Mouse (Mus musculus): ENCODE data around the gene Ramp2. TPM values are rescaled to one million over a fixed set of nuclear protein-coding genes. Genes with fewer than 3 reads are reported as not detected.

The Ramp2 gene
- total RNA-seq, 2 experiments from 2014 or later = 34.8 to 37.0 TPM

- TF ChIP-seq CTCF (IDR thresholded peaks at IDR 0.05) = peak; percentile 36
- peak; percentile 93 for DNase-seq
- Histone ChIP-seq H3K27ac (peak within 1 kb of the TSS; percentile 94), H3K4me3 (peak within 1 kb of the TSS; percentile 94)
- intact Hi-C loops (cut with DNase I) = no loop called here
Measured at GRCm38 (mm10) chr11:101226065-101226701, 19.6 kb upstream of the Ramp2 start, which contains the start of gene Ezh1. Gene Ezh1 (minus strand): TSS chr11:101226463.

GRCm38 (mm10) chr11:101229361-101229900 is 16.4 kb upstream of the Ramp2 start:
- Histone ChIP-seq H3K4me3 (peak overlapping the region; percentile 67), H3K27ac (peak overlapping the region; percentile 90)
- DNase-seq = peak; percentile 66
- intact Hi-C loops (cut with DNase I) = no loop called here
- TF ChIP-seq CTCF (IDR thresholded peaks at IDR 0.05) = no peak

DNA sequence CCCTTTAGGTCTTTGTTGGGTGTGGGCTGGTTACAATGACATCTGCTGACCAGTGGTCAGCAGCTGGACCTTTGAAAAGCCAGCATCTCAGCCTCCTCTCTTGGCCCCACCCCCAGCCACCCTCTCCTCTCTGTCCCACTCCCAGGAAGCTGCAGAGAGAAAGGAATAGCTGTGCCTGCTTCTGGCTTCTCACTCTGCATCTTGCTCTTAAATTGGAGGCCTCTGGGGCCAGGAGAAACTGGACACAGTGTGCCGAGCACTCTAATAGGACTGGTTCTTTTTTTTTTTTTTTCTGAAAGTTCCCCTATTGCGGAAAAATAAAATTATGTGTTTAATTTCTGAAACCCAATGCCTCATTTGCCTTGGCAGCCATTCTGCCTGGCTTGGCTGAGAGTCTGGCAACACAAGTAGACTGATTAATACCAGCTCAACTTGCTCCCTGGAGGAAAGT is 15.7 kb upstream of the Ramp2 start:
- Histone ChIP-seq H3K27ac (peak overlapping the region; percentile 90), H3K4me3 (peak overlapping the region; percentile 67)
- TF ChIP-seq CTCF (IDR thresholded peaks at IDR 0.05) = no peak
- intact Hi-C loops (cut with DNase I) = no loop called here
- DNase-seq = peak; percentile 84

- DNase-seq = no peak
- H3K4me3 ChIP-seq = peak overlapping the region; percentile 67
- peak overlapping the region; percentile 90 for H3K27ac ChIP-seq
- no peak for TF ChIP-seq CTCF (IDR thresholded peaks at IDR 0.05)
- intact Hi-C loops (cut with DNase I) = no loop called here
Measured at GRCm38 (mm10) chr11:101230526-101230925, 15.3 kb upstream of the Ramp2 start.

DNA sequence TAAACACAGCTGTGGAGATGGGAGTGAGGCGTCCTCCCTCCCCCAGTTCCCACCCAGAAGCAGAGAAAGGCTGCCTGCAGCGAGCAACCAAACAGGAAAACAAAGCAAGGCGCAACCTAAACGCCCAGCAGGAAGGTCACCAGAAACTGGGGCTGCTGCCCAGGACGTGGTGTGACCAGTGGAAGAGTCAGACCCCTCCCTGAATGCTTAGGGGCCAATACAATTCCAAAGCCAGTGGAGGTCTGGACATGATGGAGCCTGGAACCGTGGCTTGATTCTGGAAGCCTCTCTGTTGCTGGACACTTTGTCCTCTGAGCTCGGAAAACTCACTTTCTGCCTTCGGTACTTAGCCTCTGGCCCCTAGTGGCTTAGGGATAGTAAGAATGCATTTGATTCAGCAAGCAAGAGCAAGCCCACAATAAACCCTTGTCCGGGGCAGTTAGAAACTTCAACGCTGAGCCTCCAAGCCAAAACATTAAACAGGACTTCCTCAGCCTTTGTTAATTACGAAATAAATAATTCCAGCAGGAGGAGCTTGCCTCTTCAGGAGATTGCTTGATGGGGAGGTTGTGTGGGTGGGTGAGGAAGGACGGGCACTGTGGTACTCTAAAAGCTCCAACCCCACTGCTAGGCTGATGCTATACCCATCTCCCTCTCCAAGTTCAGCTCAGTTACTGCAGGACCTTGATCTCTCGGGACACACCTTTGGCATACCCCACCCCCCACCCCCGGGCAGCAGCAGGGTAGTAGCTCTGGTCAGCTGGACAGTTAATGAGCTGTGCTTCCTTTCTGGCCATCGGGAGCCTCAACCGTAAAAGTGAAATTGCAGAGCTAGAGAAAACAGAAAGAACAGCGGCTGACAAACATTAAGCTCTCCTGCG is 14.6 kb upstream of the Ramp2 start:
- peak; percentile 86 for DNase-seq
- intact Hi-C loops (cut with DNase I) = loop anchor here (1.0 kb wide), 1 partner anchor 15 kb away; the partner anchor contains the start of gene Ramp2

DNA sequence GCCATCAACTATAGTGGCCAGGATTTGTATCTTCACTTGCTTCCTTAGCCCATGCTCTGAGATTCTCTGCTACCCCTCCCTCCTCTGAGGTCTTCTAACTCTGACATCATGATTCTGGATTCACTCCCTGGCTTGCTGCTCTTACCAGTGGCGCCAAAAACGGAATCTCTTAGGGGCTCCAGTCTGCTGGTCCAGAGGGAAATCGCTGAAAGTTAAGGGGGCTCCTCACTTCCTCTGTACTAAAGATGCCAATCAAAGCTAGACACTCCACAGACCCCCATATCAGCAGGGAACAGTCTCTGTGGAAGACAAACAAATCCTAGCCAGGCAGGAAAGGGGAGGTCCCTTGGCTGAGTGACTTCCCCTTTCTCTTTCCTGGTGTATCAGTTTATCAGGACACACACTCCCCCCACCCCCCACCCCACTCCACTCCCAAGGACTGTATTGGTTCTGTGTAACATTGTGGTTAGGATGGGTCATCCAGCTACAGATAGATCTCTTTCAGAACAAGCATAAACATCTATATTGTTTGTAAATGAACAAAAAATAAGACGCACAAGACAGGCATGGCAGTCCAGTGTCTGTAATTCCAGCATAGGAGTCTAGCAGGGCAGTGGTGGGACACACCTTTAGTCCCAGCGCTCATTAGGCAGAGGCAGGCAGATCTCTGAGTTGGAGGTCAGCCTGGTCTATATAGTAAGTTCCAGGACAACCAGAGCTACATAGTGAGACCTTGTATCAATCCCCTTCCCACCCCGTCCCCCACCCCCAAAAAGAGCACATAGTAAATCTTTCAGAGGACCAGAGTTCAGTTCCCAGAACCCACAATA is 13.6 kb upstream of the Ramp2 start:
- TF ChIP-seq CTCF (IDR thresholded peaks at IDR 0.05) = no peak
- Histone ChIP-seq H3K4me3 (peak overlapping the region; percentile 67), H3K27ac (peak overlapping the region; percentile 90)
- intact Hi-C loops (cut with DNase I) = no loop called here
- peak; percentile 36 for DNase-seq

More for the DNA sequence above, 14.6 kb upstream of the Ramp2 start:
- no peak for TF ChIP-seq CTCF (IDR thresholded peaks at IDR 0.05)
- Histone ChIP-seq H3K4me3 (peak overlapping the region; percentile 67), H3K27ac (peak overlapping the region; percentile 90)

DNA sequence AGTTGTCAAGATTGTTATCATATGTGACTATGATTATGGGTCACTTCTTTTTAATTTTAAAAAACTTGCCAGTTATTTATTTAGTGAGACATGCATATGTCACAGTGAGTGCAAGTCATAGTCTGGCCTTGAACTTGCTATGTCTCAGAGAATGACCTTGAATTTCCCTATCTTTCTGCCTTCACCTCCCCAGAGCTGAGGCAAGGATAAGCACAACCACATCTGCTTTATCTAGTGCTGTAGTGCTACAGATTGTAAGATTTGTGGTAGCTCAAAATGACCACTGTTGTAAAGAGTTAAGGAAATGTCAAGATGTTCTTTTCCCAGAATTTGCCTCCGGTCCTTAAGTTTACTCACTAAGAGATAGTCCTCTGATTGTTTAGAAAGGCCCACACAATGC is 12.6 kb upstream of the Ramp2 start:
- no peak for TF ChIP-seq CTCF (IDR thresholded peaks at IDR 0.05)

DNA sequence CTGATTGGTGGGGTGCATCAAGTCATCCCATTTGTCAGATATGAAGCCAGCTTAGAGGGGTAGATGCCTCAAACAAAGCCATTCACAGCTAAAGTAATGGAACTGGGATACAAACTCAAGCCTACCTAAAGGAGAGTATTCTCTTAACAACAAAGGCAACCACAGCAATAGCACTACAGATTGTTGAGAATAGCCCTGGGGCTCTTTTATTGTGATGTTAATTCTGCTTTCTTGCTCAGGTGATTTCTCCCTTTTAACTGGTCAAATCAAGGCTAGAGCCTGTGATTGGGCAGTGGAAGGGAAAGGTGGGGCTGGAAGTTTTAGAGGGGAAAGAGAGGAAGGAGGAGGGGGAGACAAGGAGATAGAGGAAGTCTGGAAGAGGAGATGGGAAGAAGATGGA is 11.7 kb upstream of the Ramp2 start:
- Histone ChIP-seq H3K27ac (no peak overlapping the region), H3K4me3 (no peak overlapping the region)
- TF ChIP-seq CTCF (IDR thresholded peaks at IDR 0.05) = no peak
- no peak for DNase-seq
- intact Hi-C loops (cut with DNase I) = no loop called here

More for the DNA sequence above, 12.6 kb upstream of the Ramp2 start:
- Histone ChIP-seq H3K27ac (no peak overlapping the region), H3K4me3 (no peak overlapping the region)
- DNase-seq = no peak
- intact Hi-C loops (cut with DNase I) = no loop called here

GRCm38 (mm10) chr11:101235429-101235828 is 10.4 kb upstream of the Ramp2 start:
- Histone ChIP-seq H3K27ac (no peak overlapping the region), H3K4me3 (no peak overlapping the region)
- TF ChIP-seq CTCF (IDR thresholded peaks at IDR 0.05) = no peak; the same call in 1 of the 2 replicates
- DNase-seq = no peak
- intact Hi-C loops (cut with DNase I) = no loop called here

GRCm38 (mm10) chr11:101236782-101237181 is 9.0 kb upstream of the Ramp2 start:
- H3K4me3 ChIP-seq = no peak overlapping the region
- peak overlapping the region; percentile 17; the same call in 1 of the 2 replicates for H3K27ac ChIP-seq
- intact Hi-C loops (cut with DNase I) = no loop called here
- peak; percentile 50 for DNase-seq
- TF ChIP-seq CTCF (IDR thresholded peaks at IDR 0.05) = no peak

DNA sequence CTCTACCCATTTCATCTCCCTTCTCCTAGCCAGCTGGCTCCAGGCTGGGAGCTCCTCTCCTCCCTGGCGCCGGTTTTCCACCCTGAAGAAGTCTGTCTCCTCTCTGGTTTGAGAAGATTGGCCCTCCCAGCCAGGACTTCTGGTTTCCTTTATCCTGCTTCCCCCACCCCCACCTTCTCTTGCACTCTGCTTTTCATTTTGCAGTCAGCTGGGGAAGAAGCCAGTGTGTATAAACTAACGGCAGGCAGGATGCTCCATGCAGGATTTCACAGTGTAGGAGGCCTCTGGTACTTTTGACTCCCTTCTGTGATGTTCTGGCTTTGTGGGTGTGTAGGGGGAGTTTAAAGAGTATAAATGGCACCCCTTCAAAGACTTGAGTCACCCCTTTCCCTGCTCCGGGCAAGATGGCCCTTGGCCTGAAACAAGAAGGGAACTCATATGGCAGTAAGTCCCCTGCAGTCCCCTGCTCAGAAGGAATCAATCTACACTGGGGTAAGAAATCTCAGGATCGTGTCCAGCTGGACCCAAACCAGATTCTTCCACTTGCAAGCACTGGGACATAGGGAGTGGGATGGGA is 7.7 kb upstream of the Ramp2 start:
- intact Hi-C loops (cut with DNase I) = no loop called here
- DNase-seq = peak; percentile 49
- peak overlapping the region; percentile 41 for H3K27ac ChIP-seq
- no peak overlapping the region for H3K4me3 ChIP-seq
- TF ChIP-seq CTCF (IDR thresholded peaks at IDR 0.05) = no peak

GRCm38 (mm10) chr11:101245071-101245470 is 757 bp upstream of the Ramp2 start:
- peak overlapping the region; percentile 92 for H3K27ac ChIP-seq
- intact Hi-C loops (cut with DNase I) = no loop called here
- peak overlapping the region; percentile 90 for H3K4me3 ChIP-seq
- no peak for TF ChIP-seq CTCF (IDR thresholded peaks at IDR 0.05)
- peak; percentile 76 for DNase-seq

All from gastrocnemius, adult 2 months (tissue).